Mouse (Mus musculus) B cell, adult 62 days (primary cell): Measurements from ENCODE around the gene Ddb1. TPM values are rescaled to one million over a fixed set of nuclear protein-coding genes. Genes with fewer than 3 reads are reported as not detected.

Experiments used
- total RNA-seq: library from RNA; stranded (reverse); gene quantifications from 4 replicates; pipeline ENCODE4 v1.2.4, GENCODE M21; 2023

The Ddb1 gene
- total RNA-seq: 162 to 176 TPM (median 168 TPM) in 4 replicates

DNA sequence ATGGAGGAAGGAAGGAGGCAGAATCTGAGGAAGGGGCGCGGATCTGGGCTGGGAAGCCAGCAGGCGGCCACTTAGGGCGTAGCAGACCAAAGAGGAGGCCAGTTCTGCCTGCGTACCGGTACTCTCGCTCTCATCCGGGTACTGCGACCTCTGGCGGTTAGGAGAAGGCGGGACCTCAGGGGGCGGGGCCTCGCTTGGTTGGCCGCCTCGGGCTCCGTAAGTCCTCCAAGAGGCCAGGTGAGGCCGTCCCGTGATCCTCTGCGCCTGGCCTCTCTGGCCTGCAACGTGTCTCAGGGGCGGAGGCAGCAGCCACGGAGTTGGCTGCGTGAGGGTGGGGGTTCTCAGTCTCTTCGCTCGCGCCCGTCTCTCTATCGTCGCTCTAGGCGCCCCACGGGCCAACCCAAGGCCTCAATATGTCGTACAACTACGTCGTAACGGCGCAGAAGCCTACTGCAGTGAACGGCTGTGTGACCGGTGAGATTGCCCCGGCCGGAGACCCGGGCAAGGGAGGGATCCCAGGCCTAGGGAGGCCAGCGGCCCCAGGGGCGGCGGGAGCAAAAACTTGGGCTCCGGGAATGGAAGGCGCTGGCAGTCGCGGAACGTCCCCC lies at the start of gene Ddb1, which contains the start of gene Tkfc:
TSS of gene Ddb1 (plus strand) at position 35 of the 608 bp plus-strand sequence.
TSS of gene Tkfc (minus strand) at position 362 of the 608 bp plus-strand sequence.

DNA sequence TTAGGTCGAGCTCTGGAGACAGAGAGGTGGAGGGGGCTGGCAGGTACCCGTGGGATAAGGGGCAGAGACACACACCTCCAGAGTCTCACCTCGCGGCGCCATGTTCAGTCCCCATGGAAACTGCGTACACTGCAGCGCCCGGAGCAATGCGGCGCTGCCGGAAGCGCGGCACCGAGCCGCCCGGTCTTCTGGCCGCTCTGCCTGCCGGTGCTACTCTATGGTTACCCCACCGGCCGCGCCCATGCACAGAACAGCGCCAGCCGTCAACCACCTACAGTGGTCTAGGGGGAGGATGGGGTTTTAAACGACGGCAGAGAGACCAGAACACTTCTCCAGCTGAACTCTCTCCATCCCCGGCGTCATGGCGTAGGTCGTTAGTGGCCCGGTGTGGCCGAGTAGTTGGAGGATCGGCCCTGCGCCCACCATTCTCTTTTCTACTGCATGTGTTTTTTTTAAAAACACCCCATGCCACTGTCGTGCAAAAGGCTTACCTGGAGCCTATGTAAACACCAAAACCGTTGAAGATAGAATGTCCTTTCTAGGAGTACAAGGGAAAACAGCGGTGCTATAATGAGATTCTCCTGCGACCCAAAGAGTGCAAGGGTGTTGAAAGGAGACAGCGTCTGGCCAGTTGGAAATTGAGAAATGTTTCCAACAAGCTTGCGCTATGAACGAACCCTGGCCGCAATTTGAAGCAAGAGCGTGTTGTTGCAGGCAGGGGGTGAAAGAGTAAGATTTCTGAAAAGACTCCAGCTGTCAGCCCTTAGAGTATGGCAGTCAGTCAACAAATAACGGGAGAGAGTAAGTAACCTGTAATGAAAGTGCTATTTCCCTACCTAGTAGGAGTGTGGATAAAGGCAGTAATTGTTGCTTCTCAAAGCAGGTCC lies 49.3 kb upstream of the Ddb1 start, which contains the start of gene Tmem216:
TSS of gene Tmem216 (minus strand) at position 615 of the 887 bp plus-strand sequence.

GRCm38 (mm10) chr19:10576690-10577561 lies 28.2 kb upstream of the Ddb1 start, which contains the start of the genes Cyb561a3 and Tmem138:
Cyb561a3 (plus strand) TSS chr19:10577172.
Tmem138 (minus strand) TSS chr19:10577362.

GRCm38 (mm10) chr19:10634106-10634871 lies 29.2 kb downstream of the Ddb1 start, which contains the start of gene Vwce:
Vwce (plus strand) TSS chr19:10634213.

DNA sequence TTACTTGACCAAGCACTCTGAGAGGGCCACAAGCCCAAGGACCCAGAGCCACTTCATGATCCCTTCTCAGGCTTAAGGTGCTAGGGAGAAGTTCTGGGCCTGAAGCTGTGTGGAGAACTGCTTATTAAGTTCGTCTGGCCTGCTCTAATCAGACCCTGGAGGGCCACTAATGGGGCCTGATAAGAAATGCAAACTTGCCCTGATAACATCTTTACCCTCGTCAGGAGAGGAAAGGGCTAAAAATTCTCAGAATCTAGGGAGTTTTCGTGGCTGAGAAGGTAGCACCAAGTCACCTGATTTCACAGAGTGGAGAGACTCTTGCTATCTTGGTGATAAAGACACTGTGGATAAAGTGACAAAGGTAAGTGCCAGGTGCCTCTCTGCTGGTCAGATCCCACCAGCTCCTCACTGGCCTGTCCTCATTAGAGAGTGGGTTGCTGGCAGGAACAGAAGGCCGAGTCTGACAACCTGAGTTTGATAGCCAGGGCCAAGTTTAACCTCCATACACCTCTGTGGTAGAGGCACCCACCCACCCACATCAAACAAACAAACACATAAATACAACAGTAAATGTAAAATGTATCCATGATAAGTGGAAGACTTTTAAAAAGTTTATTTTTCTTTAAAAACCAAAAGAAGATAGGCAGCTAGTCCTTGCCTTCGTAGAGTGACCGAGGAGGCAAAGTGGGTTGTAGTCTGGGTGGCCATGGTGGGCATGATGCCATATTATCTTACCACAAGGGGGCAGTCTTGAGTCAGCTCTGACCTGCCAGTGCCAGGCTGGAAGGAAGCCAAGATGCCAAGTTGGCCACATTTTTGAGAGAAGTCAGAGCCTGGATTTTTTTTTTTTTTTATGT lies 73.0 kb downstream of the Ddb1 start, which contains the start of gene Pga5:
TSS of gene Pga5 (minus strand) at position 157 of the 857 bp plus-strand sequence.

Other genes starting within 250 kb of the Ddb1 start
- not detected in 4 replicates for gene Syt7, start 216.2 kb upstream of the Ddb1 start, total RNA-seq
- gene Lrrc10b, start 147.9 kb upstream of the Ddb1 start, total RNA-seq: 1.5 to 3.5 TPM (median 1.8 TPM) in 4 replicates
- gene Ppp1r32, start 122.4 kb upstream of the Ddb1 start, total RNA-seq: 5.1 to 6.7 TPM (median 5.9 TPM) in 4 replicates
- 172 to 176 TPM (median 175 TPM) in 4 replicates for gene Cpsf7, start 80.1 kb upstream of the Ddb1 start, total RNA-seq
- gene Sdhaf2, start 79.2 kb upstream of the Ddb1 start, total RNA-seq: 55.9 to 71.1 TPM (median 63.4 TPM) in 4 replicates
- gene Tmem216, start 49.1 kb upstream of the Ddb1 start, total RNA-seq: 7.9 to 13.0 TPM (median 9.0 TPM) in 4 replicates
- gene Cyb561a3, start 28.2 kb upstream of the Ddb1 start, total RNA-seq: 188 to 204 TPM (median 196 TPM) in 4 replicates
- 6.6 to 10.6 TPM (median 8.2 TPM) in 4 replicates for gene Tmem138, start 28.0 kb upstream of the Ddb1 start, total RNA-seq
- 3.2 to 6.2 TPM (median 4.1 TPM) in 4 replicates for gene Tkfc, start 327 bp downstream of the Ddb1 start, total RNA-seq
- gene Vwce, start 28.9 kb downstream of the Ddb1 start, total RNA-seq: 0.36 to 1.3 TPM (median 0.75 TPM) in 3 of 4 replicates, not detected in the other
- gene Pga5, start 72.7 kb downstream of the Ddb1 start, total RNA-seq: not detected in 4 replicates
- gene Vps37c, start 83.4 kb downstream of the Ddb1 start, total RNA-seq: 19.0 to 23.7 TPM (median 23.0 TPM) in 4 replicates
- 1.2 to 3.2 TPM (median 1.6 TPM) in 4 replicates for gene Cd5, start 133.7 kb downstream of the Ddb1 start, total RNA-seq
- 0.24 to 0.73 TPM in 2 of 4 replicates, not detected in the others for gene Cd6, start 224.7 kb downstream of the Ddb1 start, total RNA-seq
- gene Slc15a3, start 234.4 kb downstream of the Ddb1 start, total RNA-seq: 30.3 to 56.1 TPM (median 39.7 TPM) in 4 replicates